In the genomic region with DNA sequence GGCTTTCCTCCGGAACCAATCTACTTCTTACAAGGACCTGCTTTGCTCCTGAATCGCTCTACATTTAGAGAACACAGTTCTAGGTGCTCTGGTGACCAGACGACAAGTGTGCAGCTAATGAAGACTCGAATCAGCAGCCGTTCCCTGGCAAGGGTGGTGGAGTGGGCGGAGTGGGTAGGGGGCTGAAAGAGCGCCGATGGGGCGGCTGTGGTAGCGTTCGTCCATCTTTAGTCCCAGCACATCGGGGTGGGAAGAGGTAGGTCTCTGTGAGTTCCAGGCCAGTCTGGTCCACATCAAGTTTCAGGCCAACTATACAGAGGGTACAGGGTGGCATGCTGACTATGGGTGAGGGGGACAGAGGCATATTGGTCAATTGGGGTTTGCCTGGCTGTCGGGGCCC, we compare ENCODE assay signal across 8 mouse cellular contexts. TPM values are rescaled to one million over a fixed set of nuclear protein-coding genes. Genes with fewer than 3 reads are reported as not detected.
DNase-seq lines count a peak whose midpoint lies in the region; ATAC-seq lines count a peak whose summit lies in the region.

No protein-coding gene starts in this region.

- H3K36me3 ChIP-seq in kidney, embryonic 15.5 days: no peaks in the 10 kb centered on the region
- H3K36me3 ChIP-seq in embryonic facial prominence, embryonic 14.5 days (ENCODE audit: control insufficient read depth, insufficient read depth, low read length): no peaks in the 10 kb centered on the region
- no peaks in the 10 kb centered on the region for H3K36me3 ChIP-seq in hindbrain, embryonic 14.5 days (replicated peaks; ENCODE audit: control insufficient read depth, insufficient read depth)
- no peaks in the 10 kb centered on the region for H3K36me3 ChIP-seq in midbrain, embryonic 15.5 days (replicated peaks)

- no peak for ATAC-seq in kidney, embryonic 15.5 days (replicated peaks; ENCODE audit: low FRiP score)
- no peak for ATAC-seq in embryonic facial prominence, embryonic 14.5 days (ENCODE audit: low read depth)
- ATAC-seq in hindbrain, embryonic 14.5 days (ENCODE audit: low FRiP score): no peak
- ATAC-seq in midbrain, embryonic 15.5 days (replicated peaks): no peak

- no peak for DNase-seq in kidney, postnatal 25 days
- DNase-seq in embryonic facial prominence, embryonic 14.5 days (ENCODE audit: low spot score): no peak
- DNase-seq in hindbrain, embryonic 14.5 days (ENCODE audit: low spot score): no peak
- no peak for DNase-seq in spleen, postnatal 36 days (ENCODE audit: low spot score in 2 of 2)
- DNase-seq in frontal cortex, postnatal 36 days (ENCODE audit: low spot score in 2 of 2): no peak
- no peak for DNase-seq in urinary bladder, adult 2 months (ENCODE audit: low spot score)

- peaks cover 4% of the 10 kb centered on the region; the same call in 1 of the 2 replicates for H3K27me3 ChIP-seq in kidney, embryonic 15.5 days
- no peaks in the 10 kb centered on the region for H3K27me3 ChIP-seq in embryonic facial prominence, embryonic 14.5 days (replicated peaks; ENCODE audit: control insufficient read depth, insufficient read depth, low read length)
- no peaks in the 10 kb centered on the region for H3K27me3 ChIP-seq in hindbrain, embryonic 14.5 days (ENCODE audit: control insufficient read depth, insufficient read depth, low read length)
- H3K27me3 ChIP-seq in midbrain, embryonic 15.5 days (replicated peaks): no peaks in the 10 kb centered on the region

- WGBS in kidney, embryonic 15.5 days: 84% methylated on average over 13 of the region's 13 CpGs
- WGBS in embryonic facial prominence, embryonic 14.5 days: 72% methylated on average over 13 of the region's 13 CpGs
- WGBS in hindbrain, embryonic 14.5 days: 50% methylated on average over 13 of the region's 13 CpGs
- WGBS in midbrain, embryonic 15.5 days: 63% methylated on average over 13 of the region's 13 CpGs

- no peaks in the 10 kb centered on the region for H3K9me3 ChIP-seq in kidney, embryonic 15.5 days (replicated peaks)
- H3K9me3 ChIP-seq in embryonic facial prominence, embryonic 14.5 days (ENCODE audit: control insufficient read depth, low read length): no peaks in the 10 kb centered on the region
- no peaks in the 10 kb centered on the region for H3K9me3 ChIP-seq in hindbrain, embryonic 14.5 days (ENCODE audit: control insufficient read depth, low read length)
- no peaks in the 10 kb centered on the region for H3K9me3 ChIP-seq in midbrain, embryonic 15.5 days

- H3K27ac ChIP-seq in kidney, embryonic 15.5 days: peak overlapping the region; percentile 89
- H3K27ac ChIP-seq in embryonic facial prominence, embryonic 14.5 days (replicated peaks; ENCODE audit: low read depth, low read length): peak overlapping the region; percentile 94
- peak overlapping the region; percentile 100 for H3K27ac ChIP-seq in hindbrain, embryonic 14.5 days
- H3K27ac ChIP-seq in midbrain, embryonic 15.5 days: peak overlapping the region; percentile 98

- H3K4me1 ChIP-seq in kidney, embryonic 15.5 days: peaks cover 59% of the 10 kb centered on the region
- H3K4me1 ChIP-seq in embryonic facial prominence, embryonic 14.5 days (ENCODE audit: control insufficient read depth, insufficient read depth, low read length): peaks cover 49% of the 10 kb centered on the region
- H3K4me1 ChIP-seq in hindbrain, embryonic 14.5 days (replicated peaks; ENCODE audit: control insufficient read depth, insufficient read depth, low read length): peaks cover 60% of the 10 kb centered on the region
- peaks cover 58% of the 10 kb centered on the region for H3K4me1 ChIP-seq in midbrain, embryonic 15.5 days

- no peak overlapping the region for H3K9ac ChIP-seq in kidney, embryonic 15.5 days
- H3K9ac ChIP-seq in embryonic facial prominence, embryonic 14.5 days (ENCODE audit: low read depth, low read length): peak overlapping the region; percentile 53
- 0 out of 2 replicates have a peak overlapping the region, but pooled peaks have one; percentile 28 for H3K9ac ChIP-seq in hindbrain, embryonic 14.5 days
- no peak overlapping the region for H3K9ac ChIP-seq in midbrain, embryonic 15.5 days

- no peak overlapping the region for H3K4me2 ChIP-seq in kidney, embryonic 15.5 days
- H3K4me2 ChIP-seq in embryonic facial prominence, embryonic 14.5 days (ENCODE audit: low read depth, low read length): peak overlapping the region; percentile 38
- H3K4me2 ChIP-seq in hindbrain, embryonic 14.5 days (replicated peaks): peak overlapping the region; percentile 22
- no peak overlapping the region for H3K4me2 ChIP-seq in midbrain, embryonic 15.5 days

- no peak overlapping the region for H3K4me3 ChIP-seq in kidney, embryonic 15.5 days (replicated peaks)
- H3K4me3 ChIP-seq in embryonic facial prominence, embryonic 14.5 days (ENCODE audit: low read depth, low read length): no peak overlapping the region
- H3K4me3 ChIP-seq in hindbrain, embryonic 14.5 days (replicated peaks; ENCODE audit: low read length): no peak overlapping the region
- H3K4me3 ChIP-seq in midbrain, embryonic 15.5 days: no peak overlapping the region

RNA-seq across cellular contexts. Expression of gene Mxra7, which starts 14.2 kb away (rescaled TPM):
- polyA plus RNA-seq in kidney, embryonic 15.5 days (2015; fragmentation: Nextera tagmentation; extraction: Ambion mirVana): 16.7 and 20.8 TPM in 2 replicates
- polyA plus RNA-seq in embryonic facial prominence, embryonic 14.5 days (2014; fragmentation: Nextera tagmentation; extraction: Ambion mirVana): 17.3 and 17.6 TPM in 2 replicates
- polyA plus RNA-seq in hindbrain, embryonic 14.5 days (2014; fragmentation: Nextera tagmentation; extraction: Ambion mirVana): 29.3 and 35.5 TPM in 2 replicates
- polyA plus RNA-seq in midbrain, embryonic 15.5 days (2015; fragmentation: Nextera tagmentation; extraction: Ambion mirVana): 25.1 and 26.9 TPM in 2 replicates
- polyA plus RNA-seq in urinary bladder, adult 2 months (2012; rRNA removed): 42.8 and 63.1 TPM in 2 replicates

RNA-seq across cellular contexts. Expression of gene Mettl23, which starts 29.5 kb away (rescaled TPM):
- 51.5 and 60.6 TPM in 2 replicates for polyA plus RNA-seq in kidney, embryonic 15.5 days (2015; fragmentation: Nextera tagmentation; extraction: Ambion mirVana)
- 75.8 and 77.4 TPM in 2 replicates for polyA plus RNA-seq in embryonic facial prominence, embryonic 14.5 days (2014; fragmentation: Nextera tagmentation; extraction: Ambion mirVana)
- 70.0 and 73.9 TPM in 2 replicates for polyA plus RNA-seq in hindbrain, embryonic 14.5 days (2014; fragmentation: Nextera tagmentation; extraction: Ambion mirVana)
- 63.9 and 64.6 TPM in 2 replicates for polyA plus RNA-seq in midbrain, embryonic 15.5 days (2015; fragmentation: Nextera tagmentation; extraction: Ambion mirVana)
- 32.0 and 36.5 TPM in 2 replicates for polyA plus RNA-seq in urinary bladder, adult 2 months (2012; rRNA removed)

RNA-seq across cellular contexts. Expression of gene Jmjd6, which starts 29.6 kb away (rescaled TPM):
- polyA plus RNA-seq in kidney, embryonic 15.5 days (2015; fragmentation: Nextera tagmentation; extraction: Ambion mirVana): 72.6 and 75.5 TPM in 2 replicates
- polyA plus RNA-seq in embryonic facial prominence, embryonic 14.5 days (2014; fragmentation: Nextera tagmentation; extraction: Ambion mirVana): 72.9 and 74.8 TPM in 2 replicates
- polyA plus RNA-seq in hindbrain, embryonic 14.5 days (2014; fragmentation: Nextera tagmentation; extraction: Ambion mirVana): 64.6 and 65.7 TPM in 2 replicates
- polyA plus RNA-seq in midbrain, embryonic 15.5 days (2015; fragmentation: Nextera tagmentation; extraction: Ambion mirVana): 73.8 and 75.1 TPM in 2 replicates
- 28.3 and 29.6 TPM in 2 replicates for polyA plus RNA-seq in urinary bladder, adult 2 months (2012; rRNA removed)

RNA-seq across cellular contexts. Expression of gene St6galnac1, which starts 38.3 kb away (rescaled TPM):
- polyA plus RNA-seq in kidney, embryonic 15.5 days (2015; fragmentation: Nextera tagmentation; extraction: Ambion mirVana): not detected in 2 replicates
- polyA plus RNA-seq in embryonic facial prominence, embryonic 14.5 days (2014; fragmentation: Nextera tagmentation; extraction: Ambion mirVana): 0.11 TPM in 1 of 2 replicates, not detected in the other
- not detected in 2 replicates for polyA plus RNA-seq in hindbrain, embryonic 14.5 days (2014; fragmentation: Nextera tagmentation; extraction: Ambion mirVana)
- polyA plus RNA-seq in midbrain, embryonic 15.5 days (2015; fragmentation: Nextera tagmentation; extraction: Ambion mirVana): not detected in 2 replicates
- 0.03 TPM in 1 of 2 replicates, not detected in the other for polyA plus RNA-seq in urinary bladder, adult 2 months (2012; rRNA removed)

RNA-seq across cellular contexts. Expression of gene Mfsd11, which starts 38.6 kb away (rescaled TPM):
- polyA plus RNA-seq in kidney, embryonic 15.5 days (2015; fragmentation: Nextera tagmentation; extraction: Ambion mirVana): 37.9 and 39.6 TPM in 2 replicates
- polyA plus RNA-seq in embryonic facial prominence, embryonic 14.5 days (2014; fragmentation: Nextera tagmentation; extraction: Ambion mirVana): 42.8 and 43.9 TPM in 2 replicates
- polyA plus RNA-seq in hindbrain, embryonic 14.5 days (2014; fragmentation: Nextera tagmentation; extraction: Ambion mirVana): 51.9 and 54.4 TPM in 2 replicates
- polyA plus RNA-seq in midbrain, embryonic 15.5 days (2015; fragmentation: Nextera tagmentation; extraction: Ambion mirVana): 51.5 and 51.8 TPM in 2 replicates
- polyA plus RNA-seq in urinary bladder, adult 2 months (2012; rRNA removed): 26.3 and 27.6 TPM in 2 replicates

Comparison
In these comparisons a context has a peak if more than half of its experiments do, and no peak if none do; other contexts are left out.
1. H3K4me2 ChIP-seq: peak in embryonic facial prominence, embryonic 14.5 days (single experiment) and hindbrain, embryonic 14.5 days (single experiment); none in kidney, embryonic 15.5 days (single experiment) and midbrain, embryonic 15.5 days (single experiment).
2. H3K9ac ChIP-seq: peak in embryonic facial prominence, embryonic 14.5 days (single experiment) and hindbrain, embryonic 14.5 days (single experiment); none in kidney, embryonic 15.5 days (single experiment) and midbrain, embryonic 15.5 days (single experiment).
3. Peak in every context shown above with its lines, with median percentiles within 50 percentile points of each other: H3K27ac ChIP-seq.